Mouse (Mus musculus) bone marrow macrophage, adult 2 months (primary cell): ENCODE measurements around the gene Son. TPM values are rescaled to one million over a fixed set of nuclear protein-coding genes. Genes with fewer than 3 reads are reported as not detected.

Experiments used
- H3K27ac ChIP-seq: 2 replicates; pipeline ENCODE4 v1.5.1; 2012; ENCODE audit warnings: low read depth, low read length; ENCODE audit not compliant: insufficient read depth
- H3K4me1 ChIP-seq: 2 replicates; pipeline ENCODE4 v1.6.1; 2012; ENCODE audit warnings: low read length; ENCODE audit not compliant: control insufficient read depth, insufficient read depth
- H3K4me3 ChIP-seq: 2 replicates; pipeline ENCODE4 v1.5.1; 2012; ENCODE audit warnings: mild to moderate bottlenecking, low read length, moderate library complexity; ENCODE audit not compliant: insufficient read depth
- CTCF ChIP-seq: IDR thresholded peaks from 2 replicates; pipeline ENCODE4 v1.5.1; 2012; ENCODE audit warnings: low read depth, mild to moderate bottlenecking, low read length, moderate library complexity
- POLR2A ChIP-seq: IDR thresholded peaks from 2 replicates; pipeline ENCODE4 v1.6.1; 2012; ENCODE audit warnings: mild to moderate bottlenecking, low read depth, low read length, borderline replicate concordance
- polyA plus RNA-seq: library from polyadenylated mRNA; stranded (reverse); fragments of >200 nt; gene quantifications from 2 replicates; pipeline ENCODE4 v1.2.4, GENCODE M21; 2012; ENCODE audit not compliant: missing spikeins, insufficient read depth, insufficient read length

Son gene
- polyA plus RNA-seq, result 237 and 238 TPM in 2 replicates

- TF ChIP-seq POLR2A, result peak; percentile 84; the same call in 1 of the 2 replicates
- TF ChIP-seq CTCF, result no peak
- Histone ChIP-seq H3K27ac (peak within 1 kb of the TSS; percentile 99), H3K4me1 (peaks cover 15% of the 10 kb centered on the region), H3K4me3 (peak within 1 kb of the TSS; percentile 88)
Observed at GRCm38 (mm10) chr16:91647461-91648219, at the start of gene Son. Son (plus strand) TSS chr16:91647506.

- TF ChIP-seq POLR2A, result no peak
- TF ChIP-seq CTCF, result no peak
- Histone ChIP-seq H3K27ac (no peak within 1 kb of the TSS), H3K4me1 (peaks cover 16% of the 10 kb centered on the region)
Observed at GRCm38 (mm10) chr16:91597672-91598010, 49.7 kb upstream of the Son start, which contains the start of gene Tmem50b. Tmem50b (minus strand) TSS chr16:91597800.

GRCm38 (mm10) chr16:91599242-91599641 lies 48.1 kb upstream of the Son start:
- Histone ChIP-seq H3K27ac (no peak overlapping the region), H3K4me3 (no peak overlapping the region), H3K4me1 (peaks cover 10% of the 10 kb centered on the region)
- no peak for TF ChIP-seq CTCF
- TF ChIP-seq POLR2A, result no peak

More at GRCm38 (mm10) chr16:91597672-91598010, 49.7 kb upstream of the Son start, which contains the start of gene Tmem50b:
- H3K4me3 ChIP-seq, result peak within 1 kb of the TSS; percentile 93

GRCm38 (mm10) chr16:91601081-91601480 lies 46.2 kb upstream of the Son start:
- Histone ChIP-seq H3K27ac (no peak overlapping the region), H3K4me1 (peaks cover 11% of the 10 kb centered on the region), H3K4me3 (no peak overlapping the region)
- TF ChIP-seq CTCF, result no peak
- TF ChIP-seq POLR2A, result no peak

- Histone ChIP-seq H3K4me3 (no peak overlapping the region), H3K27ac (peak overlapping the region; percentile 1; the same call in 1 of the 2 replicates), H3K4me1 (peaks cover 17% of the 10 kb centered on the region)
- TF ChIP-seq CTCF, result no peak
- no peak for TF ChIP-seq POLR2A
Observed at GRCm38 (mm10) chr16:91601693-91602092, 45.6 kb upstream of the Son start.

- Histone ChIP-seq H3K27ac (no peak overlapping the region), H3K4me1 (peaks cover 27% of the 10 kb centered on the region), H3K4me3 (no peak overlapping the region)
- no peak for TF ChIP-seq POLR2A
- TF ChIP-seq CTCF, result no peak
Observed at GRCm38 (mm10) chr16:91605156-91605555, 42.1 kb upstream of the Son start.

- Histone ChIP-seq H3K4me3 (no peak overlapping the region), H3K4me1 (peaks cover 30% of the 10 kb centered on the region), H3K27ac (peak overlapping the region; percentile 73)
- TF ChIP-seq POLR2A (no peak), CTCF (no peak)
Observed at GRCm38 (mm10) chr16:91606958-91607357, 40.3 kb upstream of the Son start.

- no peak for TF ChIP-seq POLR2A
- TF ChIP-seq CTCF, result no peak
- Histone ChIP-seq H3K4me1 (peaks cover 37% of the 10 kb centered on the region), H3K4me3 (no peak overlapping the region), H3K27ac (no peak overlapping the region)
Observed at GRCm38 (mm10) chr16:91609501-91610245, 37.6 kb upstream of the Son start.

GRCm38 (mm10) chr16:91611248-91611647 lies 36.1 kb upstream of the Son start:
- Histone ChIP-seq H3K4me3 (peak overlapping the region; percentile 12; the same call in 1 of the 2 replicates), H3K4me1 (peaks cover 35% of the 10 kb centered on the region), H3K27ac (peak overlapping the region; percentile 48; the same call in 1 of the 2 replicates)
- TF ChIP-seq POLR2A, result no peak
- TF ChIP-seq CTCF, result no peak
